Comparison of ENCODE assay signal across 8 mouse cellular contexts in the genomic region with DNA sequence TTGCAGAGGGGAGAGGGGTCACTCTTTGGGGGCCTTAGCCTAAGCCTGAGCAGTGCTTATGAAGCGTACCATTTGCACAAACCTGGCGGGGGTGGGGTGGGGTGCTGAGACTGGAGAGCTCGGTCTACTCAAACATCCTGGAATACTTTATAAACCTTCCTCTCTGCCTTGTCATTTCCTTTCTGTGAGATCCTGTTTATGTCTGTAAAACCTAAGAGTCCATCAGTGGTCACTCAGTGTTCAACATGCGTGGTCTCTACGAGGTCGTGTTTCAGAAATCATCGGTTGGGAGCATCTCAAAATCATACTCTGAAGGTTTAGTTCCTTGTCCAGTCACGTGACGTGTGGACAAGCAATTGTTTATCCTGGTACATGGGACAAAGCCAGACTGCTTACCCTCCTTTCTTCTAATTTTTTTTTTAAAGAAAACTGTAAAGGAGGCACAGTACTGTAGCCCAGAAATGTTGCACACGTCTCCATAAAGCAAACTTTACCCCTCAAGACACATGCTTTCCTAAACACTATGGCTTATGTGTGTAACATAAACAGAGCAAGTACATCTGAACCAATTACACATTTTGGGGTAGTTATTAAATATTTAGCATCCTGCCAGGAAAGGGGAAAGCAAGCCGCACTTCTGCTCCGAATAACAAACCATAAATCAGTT.
A peak's percentile ranks its signal among the peaks of the same experiment; 100 is the strongest.
DNase-seq lines count a peak whose midpoint lies in the region; ATAC-seq lines count a peak whose summit lies in the region.

No protein-coding gene starts in this region.

- peak; percentile 39; the same call in 1 of the 2 replicates for ATAC-seq in heart, embryonic 15.5 days (replicated peaks; ENCODE audit: insufficient number of reproducible peaks, insufficient read depth, low FRiP score, low read depth)
- peak; percentile 73 for ATAC-seq in limb, embryonic 13.5 days (ENCODE audit: low FRiP score, low read depth)
- ATAC-seq in midbrain, embryonic 14.5 days (ENCODE audit: low FRiP score, low TSS enrichment), result no peak

- intact Hi-C loops in left cerebral cortex, postnatal 4 days (cut with DNase I), result no loop called here

- H3K9ac ChIP-seq in heart, embryonic 15.5 days, result peak overlapping the region; percentile 82
- peak overlapping the region; percentile 94 for H3K9ac ChIP-seq in limb, embryonic 13.5 days
- peak overlapping the region; percentile 66; the same call in 1 of the 2 replicates for H3K9ac ChIP-seq in midbrain, embryonic 14.5 days (replicated peaks; ENCODE audit: low read length)

- peak; percentile 10 to 70 for DNase-seq in adrenal gland, adult (ENCODE audit: inconsistent age in 2 of 2, low spot score in 1 of 2)
- no peak for DNase-seq in adrenal gland, adult 2 months
- peak; percentile 3 for DNase-seq in c-Kit-positive CD71-negative TER-119-negative erythroid progenitor cells, embryonic 14.5 days (ENCODE audit: low read depth)
- no peak for DNase-seq in midbrain, embryonic 14.5 days
- no peak for DNase-seq in right cerebral cortex, adult 18-20 months
- DNase-seq in left cerebral cortex, postnatal 4 days, result no peak

- 6% methylated on average over 12 of the region's 12 CpGs for WGBS in heart, embryonic 15.5 days
- WGBS in limb, embryonic 13.5 days, result 14% methylated on average over 12 of the region's 12 CpGs
- WGBS in midbrain, embryonic 14.5 days, result 26% methylated on average over 12 of the region's 12 CpGs

- H3K4me3 ChIP-seq in heart, embryonic 15.5 days, result peak overlapping the region; percentile 59
- H3K4me3 ChIP-seq in limb, embryonic 13.5 days, result peak overlapping the region; percentile 65
- peak overlapping the region; percentile 55 for H3K4me3 ChIP-seq in midbrain, embryonic 14.5 days (replicated peaks; ENCODE audit: low read depth, low read length)

- H3K27me3 ChIP-seq in heart, embryonic 15.5 days, result no peaks in the 10 kb centered on the region
- H3K27me3 ChIP-seq in limb, embryonic 13.5 days, result no peaks in the 10 kb centered on the region
- H3K27me3 ChIP-seq in midbrain, embryonic 14.5 days (ENCODE audit: control insufficient read depth, insufficient read depth, low read length), result no peaks in the 10 kb centered on the region

- H3K4me2 ChIP-seq in heart, embryonic 15.5 days, result peak overlapping the region; percentile 65
- H3K4me2 ChIP-seq in limb, embryonic 13.5 days (replicated peaks), result peak overlapping the region; percentile 76
- H3K4me2 ChIP-seq in midbrain, embryonic 14.5 days (ENCODE audit: low read length), result peak overlapping the region; percentile 90

- H3K36me3 ChIP-seq in heart, embryonic 15.5 days, result no peaks in the 10 kb centered on the region
- no peaks in the 10 kb centered on the region for H3K36me3 ChIP-seq in limb, embryonic 13.5 days
- no peaks in the 10 kb centered on the region for H3K36me3 ChIP-seq in midbrain, embryonic 14.5 days (ENCODE audit: control insufficient read depth, insufficient read depth, low read length)

- peak overlapping the region; percentile 94 for H3K27ac ChIP-seq in heart, embryonic 15.5 days
- peak overlapping the region; percentile 98 for H3K27ac ChIP-seq in limb, embryonic 13.5 days
- peak overlapping the region; percentile 52; the same call in 1 of the 2 replicates for H3K27ac ChIP-seq in midbrain, embryonic 14.5 days (replicated peaks; ENCODE audit: low read depth, low read length)

- H3K4me1 ChIP-seq in heart, embryonic 15.5 days (replicated peaks), result peaks cover 35% of the 10 kb centered on the region
- peaks cover 38% of the 10 kb centered on the region for H3K4me1 ChIP-seq in limb, embryonic 13.5 days
- H3K4me1 ChIP-seq in midbrain, embryonic 14.5 days (ENCODE audit: control insufficient read depth, insufficient read depth, low read length), result peaks cover 7% of the 10 kb centered on the region

- H3K9me3 ChIP-seq in heart, embryonic 15.5 days (replicated peaks), result no peaks in the 10 kb centered on the region
- H3K9me3 ChIP-seq in limb, embryonic 13.5 days, result no peaks in the 10 kb centered on the region
- H3K9me3 ChIP-seq in midbrain, embryonic 14.5 days (ENCODE audit: control insufficient read depth, low read length), result no peaks in the 10 kb centered on the region

Comparison
In these comparisons a context has a peak if more than half of its experiments do, and no peak if none do; other contexts are left out.
1. DNase-seq: peak in adrenal gland, adult (2 of 2) and c-Kit-positive CD71-negative TER-119-negative erythroid progenitor cells, embryonic 14.5 days (single experiment); none in adrenal gland, adult 2 months (single experiment), midbrain, embryonic 14.5 days (single experiment), right cerebral cortex, adult 18-20 months (single experiment) and left cerebral cortex, postnatal 4 days (single experiment).
2. Peak in every context shown above with its lines, with median percentiles within 50 percentile points of each other: H3K27ac ChIP-seq, H3K4me2 ChIP-seq, H3K4me3 ChIP-seq and H3K9ac ChIP-seq.